Mouse (Mus musculus) midbrain, embryonic 16.5 days (tissue): ENCODE data around the gene Usp22. TPM values are rescaled to one million over a fixed set of nuclear protein-coding genes. Genes with fewer than 3 reads are reported as not detected.

Experiments
- ATAC-seq: fragments of 200-750 bp; cut with Nextera tagmentation; 2 replicates; pipeline ENCODE4 v1.8.0; 2017; ENCODE audit warnings: moderate TSS enrichment
- H3K27ac ChIP-seq: fragments of 300-500 bp; sonication (generic); 2 replicates; pipeline ENCODE4 v1.5.1; 2014; ENCODE audit warnings: mild to moderate bottlenecking, low read length, mixed read lengths
- H3K27me3 ChIP-seq: fragments of 300-500 bp; sonication (generic); 2 replicates; pipeline ENCODE4 v1.6.1; 2014; ENCODE audit warnings: low read depth, low read length, mixed read lengths; ENCODE audit not compliant: control insufficient read depth, insufficient read depth
- H3K36me3 ChIP-seq: fragments of 300-500 bp; sonication (generic); 2 replicates; pipeline ENCODE4 v1.6.1; 2014; ENCODE audit warnings: mild to moderate bottlenecking, low read length, moderate library complexity, mixed read lengths; ENCODE audit not compliant: control insufficient read depth, insufficient read depth
- H3K4me1 ChIP-seq: fragments of 300-500 bp; sonication (generic); 2 replicates; pipeline ENCODE4 v1.6.1; 2014; ENCODE audit warnings: mild to moderate bottlenecking, low read length, mixed read lengths; ENCODE audit not compliant: control insufficient read depth, insufficient read depth
- H3K4me2 ChIP-seq: fragments of 300-500 bp; sonication (generic); 2 replicates; pipeline ENCODE4 v1.6.1; 2014; ENCODE audit warnings: mild to moderate bottlenecking, low read length, mixed read lengths
- H3K4me3 ChIP-seq: fragments of 300-500 bp; sonication (generic); 2 replicates; pipeline ENCODE4 v1.5.1; 2014; ENCODE audit warnings: low read depth, mild to moderate bottlenecking, low read length, moderate library complexity, mixed read lengths
- H3K9ac ChIP-seq: fragments of 300-500 bp; sonication (generic); 2 replicates; pipeline ENCODE4 v1.6.1; 2014; ENCODE audit warnings: low read depth, low read length, mixed read lengths
- H3K9me3 ChIP-seq: fragments of 300-500 bp; sonication (generic); replicated peaks from 2 replicates; pipeline ENCODE4 v1.6.1; 2014; ENCODE audit warnings: mild to moderate bottlenecking, low read length, mixed read lengths; ENCODE audit not compliant: control insufficient read depth, poor library complexity, severe bottlenecking
- WGBS: fragments of 180-500 bp; shearing (Covaris S2); extraction: QIAGEN DNeasy Blood & Tissue Kit; methylation state at CpG from one replicate; pipeline ENCODE4 v1.1.7; 2014; 5-methylcytosine and 5-hydroxymethylcytosine counted together
- polyA plus RNA-seq: library from polyadenylated mRNA; unstranded; fragments of >200 nt; fragmentation: Nextera tagmentation; extraction: Ambion mirVana; gene quantifications from 2 replicates; pipeline ENCODE4 v1.2.1, GENCODE M21; 2015

Gene Usp22
- polyA plus RNA-seq, 1 experiment from 2014 or later, result 439 TPM

- Histone ChIP-seq H3K9me3 (no peaks in the 10 kb centered on the region), H3K4me1 (no peaks in the 10 kb centered on the region), H3K36me3 (peaks cover 82% of the 10 kb centered on the region), H3K4me3 (no peak overlapping the region), H3K27me3 (no peaks in the 10 kb centered on the region), H3K27ac (no peak overlapping the region), H3K4me2 (no peak overlapping the region), H3K9ac (no peak overlapping the region)
- WGBS, result 49% methylated on average over 3 of the region's 3 CpGs
- ATAC-seq, result no peak
Measured at GRCm38 (mm10) chr11:61158141-61158540, 16.7 kb downstream of the Usp22 start.

GRCm38 (mm10) chr11:61155727-61156126 is 19.1 kb downstream of the Usp22 start:
- WGBS, result 87% methylated on average over 2 of the region's 2 CpGs

DNA sequence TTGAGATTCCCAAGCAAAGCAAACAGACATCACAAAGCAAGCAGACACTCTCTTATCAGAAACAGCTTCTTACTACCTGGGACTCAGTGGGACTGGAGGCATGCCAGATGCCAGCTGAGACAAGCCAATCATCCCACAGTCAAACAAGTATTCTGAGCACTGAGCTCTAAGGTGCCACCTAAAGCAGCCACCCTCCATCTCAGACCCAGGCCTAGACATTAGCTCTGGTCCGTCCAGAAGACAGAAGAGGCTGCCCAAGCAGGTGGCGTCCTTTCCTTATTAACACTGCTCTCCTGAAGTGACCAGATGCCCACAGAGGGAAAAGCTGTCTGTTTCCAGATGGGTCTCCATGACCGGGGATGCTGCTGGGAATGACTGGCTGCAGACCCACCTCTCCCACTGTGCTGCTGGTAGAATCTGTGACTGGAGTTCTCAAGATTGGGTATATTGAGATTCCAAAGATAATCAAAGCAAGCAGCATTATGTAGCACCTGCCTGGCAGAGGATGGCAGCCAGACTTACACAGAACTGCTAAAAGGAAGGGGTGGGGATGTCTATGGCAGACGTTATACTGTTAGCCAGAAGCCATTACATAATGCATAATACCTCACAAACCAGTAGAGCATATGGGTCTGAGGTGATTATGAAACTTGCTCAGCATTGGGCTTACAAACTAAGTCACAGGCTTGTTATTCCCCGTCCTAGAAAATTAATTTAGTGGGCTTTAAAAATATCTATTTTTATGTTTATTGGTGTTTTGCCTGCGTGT is 24.4 kb downstream of the Usp22 start:
- Histone ChIP-seq H3K9ac (no peak overlapping the region), H3K36me3 (peaks cover 34% of the 10 kb centered on the region), H3K27ac (no peak overlapping the region), H3K4me2 (no peak overlapping the region), H3K4me1 (peaks cover 7% of the 10 kb centered on the region; the same call in 1 of the 2 replicates), H3K9me3 (no peaks in the 10 kb centered on the region), H3K27me3 (no peaks in the 10 kb centered on the region), H3K4me3 (no peak overlapping the region)
- ATAC-seq, result no peak
- WGBS, result 80% methylated on average over 6 of the region's 6 CpGs

More at GRCm38 (mm10) chr11:61155727-61156126, 19.1 kb downstream of the Usp22 start:
- ATAC-seq, result no peak
- Histone ChIP-seq H3K27ac (no peak overlapping the region), H3K4me1 (no peaks in the 10 kb centered on the region), H3K9me3 (no peaks in the 10 kb centered on the region), H3K27me3 (no peaks in the 10 kb centered on the region), H3K4me3 (no peak overlapping the region), H3K4me2 (no peak overlapping the region), H3K9ac (no peak overlapping the region), H3K36me3 (peaks cover 77% of the 10 kb centered on the region)

- H3K9ac ChIP-seq, result peak overlapping the region; percentile 45
- peak; percentile 75 for ATAC-seq
- H3K4me2 ChIP-seq, result peak overlapping the region; percentile 63
- H3K9me3 ChIP-seq, result no peaks in the 10 kb centered on the region
- WGBS, result 6% methylated on average over 32 of the region's 32 CpGs
- no peak overlapping the region for H3K27ac ChIP-seq
- peak overlapping the region; percentile 36 for H3K4me3 ChIP-seq
- no peaks in the 10 kb centered on the region for H3K27me3 ChIP-seq
- peaks cover 7% of the 10 kb centered on the region; the same call in 1 of the 2 replicates for H3K4me1 ChIP-seq
- H3K36me3 ChIP-seq, result peaks cover 8% of the 10 kb centered on the region
Measured at GRCm38 (mm10) chr11:61147300-61147683, 27.6 kb downstream of the Usp22 start.

DNA sequence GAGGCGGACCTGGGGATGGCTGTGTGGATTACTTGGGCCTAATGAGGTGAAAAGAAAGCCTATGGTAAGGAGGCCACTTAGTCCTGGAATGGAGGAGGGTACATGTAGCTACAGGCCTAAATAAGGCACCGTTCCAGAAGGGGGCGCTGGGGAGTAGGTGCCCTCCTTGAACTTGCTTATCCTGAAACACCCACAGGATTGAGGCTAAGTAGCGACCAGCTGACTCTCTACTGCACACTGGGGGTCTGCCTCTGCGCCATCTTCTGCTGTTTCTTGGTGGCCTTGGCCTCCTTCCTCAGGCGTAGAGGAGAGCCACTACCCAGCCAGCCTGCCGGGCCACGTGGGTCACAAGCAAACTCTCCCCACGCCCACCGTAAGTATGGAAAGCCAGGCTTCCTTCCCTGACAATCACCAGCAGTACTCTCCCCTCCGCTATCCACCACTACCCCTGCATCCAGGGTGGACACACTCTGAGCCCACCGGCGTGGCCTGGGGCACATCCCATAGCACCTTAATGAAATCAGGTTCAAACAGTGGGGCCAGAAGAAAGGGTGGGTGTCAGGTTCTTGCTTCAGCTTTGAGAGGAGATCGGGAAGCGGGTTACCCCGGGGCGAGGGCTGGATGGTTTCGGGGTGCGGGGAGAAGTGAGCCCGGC is 28.1 kb downstream of the Usp22 start:
- WGBS, result 12% methylated on average over 20 of the region's 20 CpGs
- peak overlapping the region; percentile 45 for H3K9ac ChIP-seq
- no peak overlapping the region for H3K27ac ChIP-seq
- ATAC-seq, result peak; percentile 52; the same call in 1 of the 2 replicates
- 0 out of 2 replicates have a peak, but pooled peaks cover 3% of the 10 kb centered on the region for H3K36me3 ChIP-seq
- H3K9me3 ChIP-seq, result no peaks in the 10 kb centered on the region
- H3K4me2 ChIP-seq, result peak overlapping the region; percentile 63
- no peaks in the 10 kb centered on the region for H3K27me3 ChIP-seq
- H3K4me1 ChIP-seq, result peaks cover 7% of the 10 kb centered on the region; the same call in 1 of the 2 replicates
- H3K4me3 ChIP-seq, result peak overlapping the region; percentile 36

DNA sequence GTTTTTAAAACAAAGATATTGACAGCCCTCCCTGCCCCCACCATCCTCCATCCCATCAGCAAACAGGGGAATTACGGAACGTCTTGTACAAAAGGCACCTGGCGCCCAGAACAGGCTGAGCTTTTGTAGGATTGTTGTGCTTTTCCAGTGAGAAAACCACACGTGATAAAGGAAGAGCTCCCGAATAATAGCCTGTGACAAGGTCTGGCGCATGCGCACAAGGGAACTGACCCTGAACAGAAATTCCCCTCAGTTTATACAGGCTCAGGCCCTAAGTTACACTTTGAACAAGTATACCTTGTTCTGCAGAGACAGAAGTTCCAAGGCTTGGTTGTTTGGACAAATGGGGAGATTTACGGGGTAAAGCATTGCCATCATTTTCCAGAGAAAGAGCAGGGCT is 29.3 kb downstream of the Usp22 start:
- 59% methylated on average over 8 of the region's 8 CpGs for WGBS
- H3K4me2 ChIP-seq, result no peak overlapping the region
- peaks cover 7% of the 10 kb centered on the region; the same call in 1 of the 2 replicates for H3K4me1 ChIP-seq
- no peak overlapping the region for H3K27ac ChIP-seq
- no peaks in the 10 kb centered on the region for H3K27me3 ChIP-seq
- H3K36me3 ChIP-seq, result no peaks in the 10 kb centered on the region
- ATAC-seq, result no peak
- H3K9me3 ChIP-seq, result no peaks in the 10 kb centered on the region
- no peak overlapping the region for H3K4me3 ChIP-seq
- no peak overlapping the region for H3K9ac ChIP-seq

- no peak overlapping the region for H3K27ac ChIP-seq
- no peaks in the 10 kb centered on the region for H3K9me3 ChIP-seq
- H3K4me1 ChIP-seq, result peaks cover 7% of the 10 kb centered on the region; the same call in 1 of the 2 replicates
- no peaks in the 10 kb centered on the region for H3K27me3 ChIP-seq
- WGBS, result 81% methylated on average over 7 of the region's 7 CpGs
- H3K4me3 ChIP-seq, result no peak overlapping the region
- H3K9ac ChIP-seq, result no peak overlapping the region
- no peak overlapping the region for H3K4me2 ChIP-seq
- H3K36me3 ChIP-seq, result no peaks in the 10 kb centered on the region
- ATAC-seq, result no peak
Measured at GRCm38 (mm10) chr11:61143564-61144469, 31.0 kb downstream of the Usp22 start.

GRCm38 (mm10) chr11:61142941-61143530 is 31.8 kb downstream of the Usp22 start:
- H3K9me3 ChIP-seq, result no peaks in the 10 kb centered on the region
- no peak for ATAC-seq
- H3K4me3 ChIP-seq, result no peak overlapping the region
- H3K9ac ChIP-seq, result no peak overlapping the region
- no peaks in the 10 kb centered on the region for H3K36me3 ChIP-seq
- H3K27me3 ChIP-seq, result no peaks in the 10 kb centered on the region
- H3K4me2 ChIP-seq, result no peak overlapping the region
- no peak overlapping the region for H3K27ac ChIP-seq
- 89% methylated on average over 6 of the region's 6 CpGs for WGBS
- peaks cover 7% of the 10 kb centered on the region; the same call in 1 of the 2 replicates for H3K4me1 ChIP-seq
